Mouse (Mus musculus) MEL (cell line): Measurements from ENCODE around the gene Dyrk3. TPM values are rescaled to one million over a fixed set of nuclear protein-coding genes. Genes with fewer than 3 reads are reported as not detected.

Experiments
- DNase-seq: peaks from one replicate; pipeline ENCODE4 v3.0.0; 2011; ENCODE audit warnings: low read depth, low spot score
- H3K27ac ChIP-seq: 2 replicates; pipeline ENCODE4 v1.5.1; 2012; ENCODE audit warnings: low read depth, mild to moderate bottlenecking, control low read depth, low read length, moderate library complexity; ENCODE audit not compliant: control insufficient read depth
- H3K27me3 ChIP-seq, 2 experiments: fragments of 150-350 bp in 1 of 2; sonication (generic) in 1 of 2; 2 replicates each; pipeline ENCODE4 v1.6.1; 2012; ENCODE audit warnings: low read length in 2 of 2, mild to moderate bottlenecking in 2 of 2, improper control_type of control experiment in 1 of 2, moderate library complexity in 1 of 2; ENCODE audit not compliant: insufficient read depth in 2 of 2, control insufficient read depth in 1 of 2
- H3K36me3 ChIP-seq, 2 experiments: 2 replicates each; pipeline ENCODE4 v1.6.1; 2012 to 2014; ENCODE audit warnings: low read length in 2 of 2, improper control_type of control experiment in 1 of 2, inconsistent platforms in 1 of 2, mild to moderate bottlenecking in 1 of 2; ENCODE audit not compliant: insufficient read depth in 2 of 2, control insufficient read depth in 1 of 2
- H3K4me1 ChIP-seq, 2 experiments: fragments of 150-350 bp in 1 of 2; sonication (generic) in 1 of 2; 2 replicates each; pipeline ENCODE4 v1.6.1; 2012; ENCODE audit warnings: low read length in 2 of 2, improper control_type of control experiment in 1 of 2, mild to moderate bottlenecking in 1 of 2; ENCODE audit not compliant: insufficient read depth in 2 of 2, control insufficient read depth in 1 of 2
- H3K4me3 ChIP-seq, 2 experiments: fragments of 150-350 bp in 1 of 2; sonication (generic) in 1 of 2; 2 replicates each; pipeline ENCODE4 v1.5.1; 2012; ENCODE audit warnings: low read depth in 2 of 2, low read length in 2 of 2, mild to moderate bottlenecking in 2 of 2, moderate library complexity in 2 of 2, control low read depth in 1 of 2, improper control_type of control experiment in 1 of 2; ENCODE audit not compliant: control insufficient read depth in 1 of 2, insufficient read depth in 1 of 2
- H3K79me2 ChIP-seq: 2 replicates; pipeline ENCODE4 v1.6.1; 2012; ENCODE audit warnings: mild to moderate bottlenecking, low read length, moderate library complexity; ENCODE audit not compliant: control insufficient read depth, poor library complexity, insufficient read depth
- H3K9ac ChIP-seq: 2 replicates; pipeline ENCODE4 v1.6.1; 2012; ENCODE audit warnings: low read depth, mild to moderate bottlenecking, control low read depth, low read length, moderate library complexity; ENCODE audit not compliant: control insufficient read depth, poor library complexity, severe bottlenecking
- H3K9me3 ChIP-seq: fragments of 150-350 bp; sonication (generic); replicated peaks from 2 replicates; pipeline ENCODE4 v1.6.1; 2012; ENCODE audit warnings: mild to moderate bottlenecking, low read length, improper control_type of control experiment, moderate library complexity; ENCODE audit not compliant: insufficient read depth
- BHLHE40 ChIP-seq: IDR thresholded peaks from 2 replicates; pipeline ENCODE4 v1.6.1; 2012; ENCODE audit warnings: low read depth, mild to moderate bottlenecking, inconsistent platforms, low read length, improper control_type of control experiment, borderline replicate concordance
- CHD1 ChIP-seq: IDR thresholded peaks from 2 replicates; pipeline ENCODE4 v1.6.1; 2012; ENCODE audit warnings: low read depth, mild to moderate bottlenecking, inconsistent platforms, low read length, improper control_type of control experiment
- CHD2 ChIP-seq: IDR thresholded peaks from 2 replicates; pipeline ENCODE4 v1.6.1; 2011; ENCODE audit warnings: low read length, improper control_type of control experiment
- CTCF ChIP-seq, 3 experiments: IDR thresholded peaks in 2 of 3; conservative IDR thresholded peaks in 1 of 3; 2 replicates each; pipeline ENCODE4 v1.5.1; 2011 to 2012; ENCODE audit warnings: low read length in 3 of 3, low read depth in 2 of 3, mild to moderate bottlenecking in 2 of 3, improper control_type of control experiment in 1 of 3, inconsistent platforms in 1 of 3, mixed read lengths in 1 of 3, moderate library complexity in 1 of 3; ENCODE audit not compliant: control insufficient read depth in 1 of 3, insufficient read depth in 1 of 3, poor library complexity in 1 of 3, severe bottlenecking in 1 of 3
- EP300 ChIP-seq, 2 experiments: IDR thresholded peaks; 2 replicates each; pipeline ENCODE4 v1.6.1; 2011; ENCODE audit warnings: improper control_type of control experiment in 2 of 2, low read length in 2 of 2, low read depth in 1 of 2, mild to moderate bottlenecking in 1 of 2
- ETS1 ChIP-seq: IDR thresholded peaks from 2 replicates; pipeline ENCODE4 v1.6.1; 2012; ENCODE audit warnings: low read depth, mild to moderate bottlenecking, inconsistent platforms, low read length, improper control_type of control experiment, moderate library complexity
- MAX ChIP-seq: IDR thresholded peaks from 2 replicates; pipeline ENCODE4 v1.6.1; 2011; ENCODE audit warnings: low read length, improper control_type of control experiment
- MAZ ChIP-seq: IDR thresholded peaks from 2 replicates; pipeline ENCODE4 v1.6.1; 2012; ENCODE audit warnings: low read depth, mild to moderate bottlenecking, inconsistent platforms, low read length, improper control_type of control experiment
- NELFE ChIP-seq: IDR thresholded peaks from 2 replicates; pipeline ENCODE4 v1.6.1; 2011; ENCODE audit warnings: low read depth, low read length, improper control_type of control experiment
- NRF1 ChIP-seq: IDR thresholded peaks from 2 replicates; pipeline ENCODE4 v1.6.1; 2014; ENCODE audit warnings: low read depth, mild to moderate bottlenecking, inconsistent platforms, low read length, improper control_type of control experiment, moderate library complexity; ENCODE audit not compliant: poor library complexity, insufficient read depth, severe bottlenecking
- RAD21 ChIP-seq: IDR thresholded peaks from 2 replicates; pipeline ENCODE4 v1.6.1; 2011; ENCODE audit warnings: mild to moderate bottlenecking, low read depth, low read length, improper control_type of control experiment
- RCOR1 ChIP-seq: IDR thresholded peaks from 2 replicates; pipeline ENCODE4 v1.6.1; 2012; ENCODE audit warnings: low read depth, mild to moderate bottlenecking, inconsistent platforms, low read length, improper control_type of control experiment
- SIN3A ChIP-seq: IDR thresholded peaks from 2 replicates; pipeline ENCODE4 v1.6.1; 2012; ENCODE audit warnings: low read length, improper control_type of control experiment, inconsistent platforms
- SMC3 ChIP-seq: IDR thresholded peaks from 2 replicates; pipeline ENCODE4 v1.6.1; 2011; ENCODE audit warnings: low read depth, low read length, improper control_type of control experiment
- TBP ChIP-seq: IDR thresholded peaks from 2 replicates; pipeline ENCODE4 v1.8.0; 2011; ENCODE audit warnings: low read depth, low read length, improper control_type of control experiment
- TCF12 ChIP-seq: IDR thresholded peaks from 2 replicates; pipeline ENCODE4 v1.6.1; 2014; ENCODE audit warnings: low read depth, mild to moderate bottlenecking, inconsistent platforms, low read length, improper control_type of control experiment, moderate library complexity
- UBTF ChIP-seq: IDR thresholded peaks from 2 replicates; pipeline ENCODE4 v1.6.1; 2012; ENCODE audit warnings: low read depth, mild to moderate bottlenecking, inconsistent platforms, low read length, improper control_type of control experiment, moderate library complexity, borderline replicate concordance; ENCODE audit not compliant: insufficient read depth
- USF1 ChIP-seq: IDR thresholded peaks from 2 replicates; pipeline ENCODE4 v1.6.1; 2014; ENCODE audit warnings: low read depth, mild to moderate bottlenecking, inconsistent platforms, low read length, improper control_type of control experiment, moderate library complexity
- ZMIZ1 ChIP-seq: IDR thresholded peaks from 2 replicates; pipeline ENCODE4 v1.6.1; 2012; ENCODE audit warnings: low read depth, mild to moderate bottlenecking, inconsistent platforms, low read length, improper control_type of control experiment, moderate library complexity
- ZNF384 ChIP-seq: IDR thresholded peaks from 2 replicates; pipeline ENCODE4 v1.6.1; 2012; ENCODE audit warnings: low read depth, mild to moderate bottlenecking, inconsistent platforms, low read length, improper control_type of control experiment
- polyA plus RNA-seq, 2 experiments: library from polyadenylated mRNA; stranded (reverse) in 1 of 2; unstranded in 1 of 2; fragments of >175 nt in 1 of 2; fragments of >200 nt in 1 of 2; gene quantifications; 2 replicates each; pipeline versions ENCODE4 v1.2.1 to v1.2.4; 2012; ENCODE audit warnings: low replicate concordance in 2 of 2, low read depth in 1 of 2; ENCODE audit not compliant: insufficient read length in 2 of 2, insufficient read depth in 1 of 2, missing spikeins in 1 of 2
- total RNA-seq: library from RNA; depleted of rRNA; stranded (reverse); fragments of 300-350 nt; gene quantifications from 2 replicates; pipeline ENCODE4 v1.2.3, GENCODE M21; 2012

Gene Dyrk3
- total and polyA plus RNA-seq, 3 experiments: 8.6 to 11.8 TPM; not detected in 1

- no peak for DNase-seq
- no peak overlapping the region for H3K27ac ChIP-seq
- no peak overlapping the region for H3K4me3 ChIP-seq
- TF ChIP-seq TBP: no peak
- TF ChIP-seq CHD2: no peak
- TF ChIP-seq SIN3A: no peak
- no peak for TF ChIP-seq ZNF384
- no peak for TF ChIP-seq TCF12
- no peak for TF ChIP-seq MAX
- TF ChIP-seq BHLHE40: no peak
- no peak for TF ChIP-seq RAD21
- peaks cover 0 to 2% of the 10 kb centered on the region in 2 experiments; a peak in 2 of 4 replicates for H3K27me3 ChIP-seq
- H3K9ac ChIP-seq: no peak overlapping the region
- peaks cover 0 to 4% of the 10 kb centered on the region in 2 experiments; a peak in 1 of 4 replicates for H3K36me3 ChIP-seq
- no peaks in the 10 kb centered on the region for H3K9me3 ChIP-seq
- peaks cover 3 to 23% of the 10 kb centered on the region in 2 experiments for H3K4me1 ChIP-seq
- H3K79me2 ChIP-seq: no peaks in the 10 kb centered on the region
These were observed 30.4 kb downstream of the Dyrk3 start for GRCm38 (mm10) chr1:131107575-131108308.

GRCm38 (mm10) chr1:131103776-131104424, 34.2 kb downstream of the Dyrk3 start:
- H3K4me3 ChIP-seq: peak overlapping the region in 1 of 2 experiments; percentile 42; a peak in 3 of 4 replicates

More at GRCm38 (mm10) chr1:131103776-131104424, 34.2 kb downstream of the Dyrk3 start:
- no peaks in the 10 kb centered on the region for H3K9me3 ChIP-seq
- H3K27me3 ChIP-seq: peaks cover 0 to 2% of the 10 kb centered on the region in 2 experiments; a peak in 1 of 4 replicates
- H3K4me1 ChIP-seq: peaks cover 0 to 11% of the 10 kb centered on the region in 2 experiments; a peak in 2 of 4 replicates
- no peak overlapping the region for H3K27ac ChIP-seq
- H3K36me3 ChIP-seq: no peaks in the 10 kb centered on the region
- TF ChIP-seq MAZ: no peak
- 0 out of 2 replicates have a peak, but pooled peaks have one; percentile 15 for TF ChIP-seq MAX
- no peak for TF ChIP-seq ZMIZ1
- 0 out of 2 replicates have a peak, but pooled peaks have one; percentile 35 for TF ChIP-seq RCOR1
- 0 out of 2 replicates have a peak, but pooled peaks have one; percentile 11 for TF ChIP-seq ETS1
- no peak for TF ChIP-seq TBP
- no peak for TF ChIP-seq UBTF
- TF ChIP-seq ZNF384: no peak
- no peak for TF ChIP-seq NRF1
- peak; percentile 84 for TF ChIP-seq USF1
- TF ChIP-seq CHD1: no peak
- TF ChIP-seq EP300 (IDR thresholded peaks at IDR 0.05; ENCODE audit: low read depth in 1 of 2, low read length in 2 of 2): no peak
- no peak for TF ChIP-seq CTCF (IDR thresholded peaks at IDR 0.05 in 2 of 3, conservative IDR thresholded peaks at IDR 0.05 in 1 of 3; ENCODE audit: control insufficient read depth in 1 of 3, insufficient read depth in 1 of 3, low read depth in 2 of 3, low read length in 3 of 3, poor library complexity in 1 of 3, severe bottlenecking in 1 of 3)
- TF ChIP-seq NELFE: no peak
- TF ChIP-seq SMC3: no peak
- DNase-seq: peak; percentile 57
- no peaks in the 10 kb centered on the region for H3K79me2 ChIP-seq
- H3K9ac ChIP-seq: no peak overlapping the region
